Mouse (Mus musculus) layer of hippocampus, adult 2 months (tissue): ENCODE data around the gene Rwdd4a. TPM values are rescaled to one million over a fixed set of nuclear protein-coding genes. Genes with fewer than 3 reads are reported as not detected.

ENCODE experiments used
- DNase-seq, 2 experiments: peaks; one replicate each; pipeline ENCODE4 v3.0.0; 2022; ENCODE audit warnings: low spot score in 2 of 2
- H3K27ac ChIP-seq: fragments of 200-600 bp; 2 replicates; pipeline ENCODE4 v1.8.1; 2022
- H3K4me3 ChIP-seq: fragments of 200-600 bp; 2 replicates; pipeline ENCODE4 v1.8.1; 2022; ENCODE audit warnings: mild to moderate bottlenecking
- CTCF ChIP-seq: fragments of 200-600 bp; conservative IDR thresholded peaks from 2 replicates; pipeline ENCODE4 v1.8.1; 2022; ENCODE audit warnings: antibody characterized with exemption, mild to moderate bottlenecking, moderate library complexity
- long read RNA-seq, 2 experiments: library from polyadenylated mRNA; stranded (forward); transcript quantifications; one replicate each; pipeline ENCODE4 v2.0.0; 2021; ENCODE audit warnings: borderline mapping rate in 2 of 2
- total RNA-seq, 2 experiments: library from RNA; stranded (reverse); gene quantifications; 2 replicates each; pipeline ENCODE4 v1.2.3; 2021

Rwdd4a gene
- total RNA-seq, result 10 to 100 TPM; 27.6 to 29.3 TPM
- long read RNA-seq, experiment 1, partial matches to known transcripts, result 1 of 19 reads
- long read RNA-seq, experiment 1, other reads (novel, unspliced or antisense), result 18 of 19 reads
- long read RNA-seq, experiment 2, partial matches to known transcripts, result 0 of 29 reads
- long read RNA-seq, experiment 2, other reads (novel, unspliced or antisense), result 29 of 29 reads

- Histone ChIP-seq H3K4me3 (peak within 1 kb of the TSS; percentile 97), H3K27ac (peak within 1 kb of the TSS; percentile 92)
- DNase-seq, result peak; percentile 90 to 98
- no peak; the same call in 1 of the 2 replicates for TF ChIP-seq CTCF
Observed at GRCm38 (mm10) chr8:47533344-47534125, at the start of gene Rwdd4a, which contains the start of gene Trappc11. TSS of gene Rwdd4a (plus strand) at chr8:47533664. TSS of gene Trappc11 (minus strand) at chr8:47533470.

GRCm38 (mm10) chr8:47487231-47487630 lies 46.2 kb upstream of the Rwdd4a start:
- TF ChIP-seq CTCF, result peak; percentile 33
- DNase-seq, result no peak
- Histone ChIP-seq H3K4me3 (no peak overlapping the region), H3K27ac (no peak overlapping the region)

GRCm38 (mm10) chr8:47493106-47493505 lies 40.4 kb upstream of the Rwdd4a start:
- Histone ChIP-seq H3K27ac (no peak overlapping the region), H3K4me3 (no peak overlapping the region)
- DNase-seq, result no peak
- no peak for TF ChIP-seq CTCF

- no peak for TF ChIP-seq CTCF
Observed at GRCm38 (mm10) chr8:47494602-47495153, 38.8 kb upstream of the Rwdd4a start.

GRCm38 (mm10) chr8:47495428-47495827 lies 38.0 kb upstream of the Rwdd4a start:
- no peak for TF ChIP-seq CTCF
- Histone ChIP-seq H3K4me3 (no peak overlapping the region), H3K27ac (no peak overlapping the region)
- no peak for DNase-seq

More at GRCm38 (mm10) chr8:47494602-47495153, 38.8 kb upstream of the Rwdd4a start:
- DNase-seq, result no peak
- Histone ChIP-seq H3K27ac (no peak overlapping the region), H3K4me3 (no peak overlapping the region)

GRCm38 (mm10) chr8:47501994-47502393 lies 31.5 kb upstream of the Rwdd4a start:
- Histone ChIP-seq H3K4me3 (no peak overlapping the region), H3K27ac (no peak overlapping the region)
- no peak for TF ChIP-seq CTCF
- no peak for DNase-seq

- DNase-seq, result no peak
- no peak for TF ChIP-seq CTCF
- Histone ChIP-seq H3K4me3 (no peak overlapping the region), H3K27ac (no peak overlapping the region)
Observed at GRCm38 (mm10) chr8:47502546-47502945, 30.9 kb upstream of the Rwdd4a start.

- TF ChIP-seq CTCF, result no peak
- DNase-seq, result no peak
- no peak overlapping the region for H3K4me3 ChIP-seq
- no peak overlapping the region for H3K27ac ChIP-seq
Observed at GRCm38 (mm10) chr8:47505431-47505830, 28.0 kb upstream of the Rwdd4a start.

- Histone ChIP-seq H3K4me3 (no peak overlapping the region), H3K27ac (no peak overlapping the region)
- no peak for TF ChIP-seq CTCF
- DNase-seq, result no peak
Observed at GRCm38 (mm10) chr8:47510930-47511329, 22.5 kb upstream of the Rwdd4a start.

GRCm38 (mm10) chr8:47513601-47514000 lies 19.9 kb upstream of the Rwdd4a start:
- DNase-seq, result no peak
- Histone ChIP-seq H3K27ac (no peak overlapping the region), H3K4me3 (no peak overlapping the region)
- TF ChIP-seq CTCF, result no peak

GRCm38 (mm10) chr8:47528094-47528493 lies 5.4 kb upstream of the Rwdd4a start:
- DNase-seq, result no peak

GRCm38 (mm10) chr8:47538323-47538722 lies 4.9 kb downstream of the Rwdd4a start:
- DNase-seq, result no peak
- TF ChIP-seq CTCF, result no peak
- no peak overlapping the region for H3K27ac ChIP-seq
- no peak overlapping the region for H3K4me3 ChIP-seq

More at GRCm38 (mm10) chr8:47528094-47528493, 5.4 kb upstream of the Rwdd4a start:
- TF ChIP-seq CTCF, result no peak
- no peak overlapping the region for H3K27ac ChIP-seq
- H3K4me3 ChIP-seq, result no peak overlapping the region

- no peak for DNase-seq
- TF ChIP-seq CTCF, result no peak
- no peak overlapping the region for H3K4me3 ChIP-seq
- H3K27ac ChIP-seq, result no peak overlapping the region
Observed at GRCm38 (mm10) chr8:47542746-47543145, 9.3 kb downstream of the Rwdd4a start.
